7 mouse cellular contexts compared by ENCODE assay signal in the genomic region with DNA sequence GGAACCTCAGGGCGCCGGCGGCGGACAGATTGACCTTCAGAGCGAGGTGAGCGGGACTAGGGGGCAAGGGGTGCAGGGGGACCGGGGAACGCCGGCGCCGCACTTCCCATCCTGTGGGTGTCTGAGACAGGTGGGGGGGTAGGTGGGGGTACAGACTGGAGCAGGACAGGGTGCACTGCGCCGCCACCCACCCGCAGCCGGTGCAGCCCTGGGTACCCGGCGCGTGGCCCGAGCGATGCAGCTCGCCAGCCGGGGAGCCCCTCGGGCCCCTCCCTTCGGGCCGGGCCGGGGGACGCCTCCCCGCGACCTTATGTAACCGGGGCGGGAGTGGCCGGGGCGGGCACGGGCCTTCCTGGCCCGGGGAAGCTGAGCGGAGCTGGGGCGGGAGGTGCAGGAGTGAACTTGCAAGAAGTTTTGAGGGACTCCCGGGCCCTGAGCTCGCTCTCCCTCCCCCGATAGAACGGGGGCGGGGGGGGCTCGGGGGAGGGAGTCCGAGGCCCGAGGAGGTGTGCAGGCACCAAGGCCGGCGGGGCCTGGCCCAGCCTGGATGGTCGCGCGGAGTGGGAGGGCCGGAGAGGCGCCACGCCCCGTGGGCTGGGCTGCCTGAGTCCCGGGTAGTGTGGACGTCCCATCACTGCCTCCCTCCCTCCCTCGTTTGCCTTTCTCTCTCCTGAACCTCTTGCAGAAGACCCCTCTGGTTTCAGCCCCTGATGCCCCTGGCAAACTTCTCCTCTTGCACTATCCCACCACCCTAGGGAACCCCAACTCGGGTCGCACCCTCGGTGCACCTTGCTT. TPM values are rescaled to one million over a fixed set of nuclear protein-coding genes. Genes with fewer than 3 reads are reported as not detected.
A peak's percentile ranks its signal among the peaks of the same experiment; 100 is the strongest.
DNase-seq lines count a peak whose midpoint lies in the region; ATAC-seq and TF ChIP-seq lines count a peak whose summit lies in the region.

No protein-coding gene starts in this region.

- no peak for TF ChIP-seq POLR2A in kidney, adult 2 months (IDR thresholded peaks at IDR 0.05; ENCODE audit: low read depth, low read length)

- H3K27me3 ChIP-seq in embryonic facial prominence, embryonic 12.5 days = peaks cover 10% of the 10 kb centered on the region; the same call in 1 of the 2 replicates
- H3K27me3 ChIP-seq in kidney, adult 2 months (replicated peaks; ENCODE audit: control insufficient read depth, insufficient read depth, low read length) = no peaks in the 10 kb centered on the region
- H3K27me3 ChIP-seq in limb, embryonic 13.5 days = peaks cover 8% of the 10 kb centered on the region; the same call in 1 of the 2 replicates
- peaks cover 27% of the 10 kb centered on the region for H3K27me3 ChIP-seq in midbrain, embryonic 15.5 days (replicated peaks)

- H3K9ac ChIP-seq in embryonic facial prominence, embryonic 12.5 days = peak overlapping the region; percentile 65
- H3K9ac ChIP-seq in limb, embryonic 13.5 days = peak overlapping the region; percentile 79
- peak overlapping the region; percentile 46 for H3K9ac ChIP-seq in midbrain, embryonic 15.5 days

- peaks cover 15% of the 10 kb centered on the region for H3K4me1 ChIP-seq in embryonic facial prominence, embryonic 12.5 days
- 0 out of 2 replicates have a peak, but pooled peaks cover 9% of the 10 kb centered on the region for H3K4me1 ChIP-seq in kidney, adult 2 months (ENCODE audit: control insufficient read depth, insufficient read depth, low read length)
- peaks cover 21% of the 10 kb centered on the region for H3K4me1 ChIP-seq in limb, embryonic 13.5 days
- H3K4me1 ChIP-seq in midbrain, embryonic 15.5 days = peaks cover 28% of the 10 kb centered on the region

- no peaks in the 10 kb centered on the region for H3K36me3 ChIP-seq in embryonic facial prominence, embryonic 12.5 days
- H3K36me3 ChIP-seq in kidney, adult 2 months (ENCODE audit: control insufficient read depth, insufficient read depth, low read length) = no peaks in the 10 kb centered on the region
- H3K36me3 ChIP-seq in limb, embryonic 13.5 days = no peaks in the 10 kb centered on the region
- H3K36me3 ChIP-seq in midbrain, embryonic 15.5 days (replicated peaks) = no peaks in the 10 kb centered on the region

- no peak for TF ChIP-seq CTCF in kidney, adult 2 months (conservative IDR thresholded peaks at IDR 0.05; ENCODE audit: insufficient read depth, insufficient read length, low read depth, low read length)

- peak overlapping the region; percentile 98 for H3K4me2 ChIP-seq in embryonic facial prominence, embryonic 12.5 days (replicated peaks)
- H3K4me2 ChIP-seq in limb, embryonic 13.5 days (replicated peaks) = peak overlapping the region; percentile 95
- H3K4me2 ChIP-seq in midbrain, embryonic 15.5 days = peak overlapping the region; percentile 91

- peak overlapping the region; percentile 38 for H3K27ac ChIP-seq in embryonic facial prominence, embryonic 12.5 days
- H3K27ac ChIP-seq in kidney, adult 2 months (ENCODE audit: insufficient read depth, low read depth, low read length) = peak overlapping the region; percentile 96
- H3K27ac ChIP-seq in limb, embryonic 13.5 days = peak overlapping the region; percentile 80
- H3K27ac ChIP-seq in midbrain, embryonic 15.5 days = no peak overlapping the region

- WGBS in embryonic facial prominence, embryonic 12.5 days = under 1% methylated on average over 50 of the region's 60 CpGs
- WGBS in kidney, adult 2 months = 2% methylated on average over 55 of the region's 60 CpGs
- under 1% methylated on average over 46 of the region's 60 CpGs for WGBS in limb, embryonic 13.5 days
- 0% methylated on average over 29 of the region's 60 CpGs for WGBS in midbrain, embryonic 15.5 days

- peak; percentile 93 for DNase-seq in adrenal gland, postnatal 10 days
- peak; percentile 94 to 96 for DNase-seq in heart, adult 18-20 months
- peak; percentile 97 for DNase-seq in kidney, adult 2 months
- DNase-seq in spleen, postnatal 10 days (ENCODE audit: low spot score in 2 of 2) = peak; percentile 77 to 87

- H3K4me3 ChIP-seq in embryonic facial prominence, embryonic 12.5 days = peak overlapping the region; percentile 68
- peak overlapping the region; percentile 86 for H3K4me3 ChIP-seq in kidney, adult 2 months (ENCODE audit: insufficient read depth, low read depth, low read length)
- H3K4me3 ChIP-seq in limb, embryonic 13.5 days = peak overlapping the region; percentile 82
- peak overlapping the region; percentile 56 for H3K4me3 ChIP-seq in midbrain, embryonic 15.5 days

- H3K9me3 ChIP-seq in embryonic facial prominence, embryonic 12.5 days = no peaks in the 10 kb centered on the region
- H3K9me3 ChIP-seq in limb, embryonic 13.5 days = no peaks in the 10 kb centered on the region
- no peaks in the 10 kb centered on the region for H3K9me3 ChIP-seq in midbrain, embryonic 15.5 days

- ATAC-seq in embryonic facial prominence, embryonic 12.5 days (ENCODE audit: insufficient number of reproducible peaks, insufficient read depth, low FRiP score, low TSS enrichment) = peak; percentile 90
- ATAC-seq in limb, embryonic 13.5 days (ENCODE audit: low FRiP score, low read depth) = peak; percentile 90
- ATAC-seq in midbrain, embryonic 15.5 days (replicated peaks) = peak; percentile 79

RNA-seq across cellular contexts. Expression of gene Tfeb, which starts 0.6 kb away (rescaled TPM):
- total RNA-seq in adrenal gland, postnatal 10 days (2021) = 10 to 100 TPM; 19.9 to 29.7 TPM
- polyA plus RNA-seq in embryonic facial prominence, embryonic 12.5 days (2016; fragmentation: Nextera tagmentation; extraction: Ambion mirVana) = 5.2 and 6.0 TPM in 2 replicates
- total RNA-seq in heart, adult 18-20 months (2021) = 10 to 100 TPM; 35.0 to 40.0 TPM
- 35.0 and 36.4 TPM in 2 replicates for polyA plus RNA-seq in kidney, adult 2 months (2012; rRNA removed)
- polyA plus RNA-seq in limb, embryonic 13.5 days (2015; fragmentation: Nextera tagmentation; extraction: Ambion mirVana) = 8.8 and 9.1 TPM in 2 replicates
- 3.2 and 3.8 TPM in 2 replicates for polyA plus RNA-seq in midbrain, embryonic 15.5 days (2015; fragmentation: Nextera tagmentation; extraction: Ambion mirVana)

RNA-seq across cellular contexts. Expression of gene Pgc, which starts 10.8 kb away (rescaled TPM):
- not detected for total RNA-seq in adrenal gland, postnatal 10 days (2021)
- not detected in 2 replicates for polyA plus RNA-seq in embryonic facial prominence, embryonic 12.5 days (2016; fragmentation: Nextera tagmentation; extraction: Ambion mirVana)
- total RNA-seq in heart, adult 18-20 months (2021) = not detected
- 0.29 and 1.0 TPM in 2 replicates for polyA plus RNA-seq in kidney, adult 2 months (2012; rRNA removed)
- polyA plus RNA-seq in limb, embryonic 13.5 days (2015; fragmentation: Nextera tagmentation; extraction: Ambion mirVana) = 0.14 and 0.43 TPM in 2 replicates
- polyA plus RNA-seq in midbrain, embryonic 15.5 days (2015; fragmentation: Nextera tagmentation; extraction: Ambion mirVana) = not detected in 2 replicates

RNA-seq across cellular contexts. Expression of gene Prickle4, which starts 42.9 kb away (rescaled TPM):
- total RNA-seq in adrenal gland, postnatal 10 days (2021) = 1 to 10 TPM; 2.2 to 4.8 TPM
- polyA plus RNA-seq in embryonic facial prominence, embryonic 12.5 days (2016; fragmentation: Nextera tagmentation; extraction: Ambion mirVana) = 0.87 and 1.2 TPM in 2 replicates
- total RNA-seq in heart, adult 18-20 months (2021) = 1 to 10 TPM; 4.3 to 5.1 TPM
- polyA plus RNA-seq in kidney, adult 2 months (2012; rRNA removed) = 7.0 and 9.0 TPM in 2 replicates
- 0.42 and 0.91 TPM in 2 replicates for polyA plus RNA-seq in limb, embryonic 13.5 days (2015; fragmentation: Nextera tagmentation; extraction: Ambion mirVana)
- 0.80 and 1.3 TPM in 2 replicates for polyA plus RNA-seq in midbrain, embryonic 15.5 days (2015; fragmentation: Nextera tagmentation; extraction: Ambion mirVana)

RNA-seq across cellular contexts. Expression of gene Gm21981, which starts 43.2 kb away (rescaled TPM):
- 1 to 10 TPM; 1.1 to 1.5 TPM for total RNA-seq in adrenal gland, postnatal 10 days (2021)
- polyA plus RNA-seq in embryonic facial prominence, embryonic 12.5 days (2016; fragmentation: Nextera tagmentation; extraction: Ambion mirVana) = 0.27 and 0.31 TPM in 2 replicates
- under 1 TPM; 0.40 to 0.75 TPM for total RNA-seq in heart, adult 18-20 months (2021)
- 1.1 and 2.1 TPM in 2 replicates for polyA plus RNA-seq in kidney, adult 2 months (2012; rRNA removed)
- polyA plus RNA-seq in limb, embryonic 13.5 days (2015; fragmentation: Nextera tagmentation; extraction: Ambion mirVana) = 0.37 and 0.52 TPM in 2 replicates
- polyA plus RNA-seq in midbrain, embryonic 15.5 days (2015; fragmentation: Nextera tagmentation; extraction: Ambion mirVana) = 0.79 and 1.0 TPM in 2 replicates

RNA-seq across cellular contexts. Expression of gene Frs3, which starts 48.6 kb away (rescaled TPM):
- total RNA-seq in adrenal gland, postnatal 10 days (2021) = 1 to 10 TPM; 3.2 to 7.5 TPM
- polyA plus RNA-seq in embryonic facial prominence, embryonic 12.5 days (2016; fragmentation: Nextera tagmentation; extraction: Ambion mirVana) = 7.3 and 8.0 TPM in 2 replicates
- 1 to 10 TPM; 4.6 to 5.4 TPM for total RNA-seq in heart, adult 18-20 months (2021)
- 28.9 and 39.5 TPM in 2 replicates for polyA plus RNA-seq in kidney, adult 2 months (2012; rRNA removed)
- polyA plus RNA-seq in limb, embryonic 13.5 days (2015; fragmentation: Nextera tagmentation; extraction: Ambion mirVana) = 6.3 TPM in 2 replicates
- polyA plus RNA-seq in midbrain, embryonic 15.5 days (2015; fragmentation: Nextera tagmentation; extraction: Ambion mirVana) = 46.7 and 49.0 TPM in 2 replicates
